Mouse (Mus musculus) lung, postnatal 0 days (tissue): Measurements from ENCODE around the gene Olfr12. TPM values are rescaled to one million over a fixed set of nuclear protein-coding genes. Genes with fewer than 3 reads are reported as not detected.

Source experiments
- ATAC-seq: fragments of 200-750 bp; cut with Nextera tagmentation; 2 replicates; pipeline ENCODE4 v1.8.0; 2017; ENCODE audit warnings: moderate library complexity
- DNase-seq: peaks from one replicate; pipeline ENCODE4 v3.0.0-alpha.2; 2016; ENCODE audit warnings: low spot score
- H3K27ac ChIP-seq: fragments of 300-500 bp; sonication (generic); 2 replicates; pipeline ENCODE4 v1.5.1; 2014; ENCODE audit warnings: antibody characterized with exemption, mild to moderate bottlenecking, low read length, mixed read lengths
- H3K27me3 ChIP-seq: fragments of 300-500 bp; sonication (generic); replicated peaks from 2 replicates; pipeline ENCODE4 v1.6.1; 2014; ENCODE audit warnings: low read length, mixed read lengths; ENCODE audit not compliant: insufficient read depth
- H3K36me3 ChIP-seq: fragments of 300-500 bp; sonication (generic); 2 replicates; pipeline ENCODE4 v1.6.1; 2014; ENCODE audit warnings: low read length, mixed read lengths; ENCODE audit not compliant: insufficient read depth
- H3K4me1 ChIP-seq: fragments of 300-500 bp; sonication (generic); 2 replicates; pipeline ENCODE4 v1.6.1; 2014; ENCODE audit warnings: antibody characterized with exemption, low read depth, low read length, mixed read lengths; ENCODE audit not compliant: insufficient read depth
- H3K4me2 ChIP-seq: fragments of 300-500 bp; sonication (generic); replicated peaks from 2 replicates; pipeline ENCODE4 v1.6.1; 2014; ENCODE audit warnings: low read depth, mild to moderate bottlenecking, low read length, moderate library complexity, mixed read lengths
- H3K4me3 ChIP-seq: fragments of 300-500 bp; sonication (generic); 2 replicates; pipeline ENCODE4 v1.5.1; 2014; ENCODE audit warnings: low read depth, low read length
- H3K9ac ChIP-seq: fragments of 300-500 bp; sonication (generic); replicated peaks from 2 replicates; pipeline ENCODE4 v1.6.1; 2014; ENCODE audit warnings: low read depth, mild to moderate bottlenecking
- H3K9me3 ChIP-seq: fragments of 300-500 bp; sonication (generic); 2 replicates; pipeline ENCODE4 v1.6.1; 2016; ENCODE audit warnings: low read length, mixed read lengths
- CTCF ChIP-seq: IDR thresholded peaks from 2 replicates; pipeline ENCODE4 v1.5.1; 2016; ENCODE audit warnings: antibody characterized with exemption, mild to moderate bottlenecking
- EP300 ChIP-seq: IDR thresholded peaks from 2 replicates; pipeline ENCODE4 v1.6.1; 2016; ENCODE audit warnings: antibody characterized with exemption, mild to moderate bottlenecking, control low read depth
- WGBS: fragments of 180-500 bp; shearing (Covaris S2); extraction: QIAGEN DNeasy Blood & Tissue Kit; methylation state at CpG from one replicate; pipeline ENCODE4 v1.1.7; 2014; 5-methylcytosine and 5-hydroxymethylcytosine counted together
- polyA plus RNA-seq: library from polyadenylated mRNA; unstranded; fragments of >200 nt; fragmentation: Nextera tagmentation; extraction: Ambion mirVana; gene quantifications from 2 replicates; pipeline ENCODE4 v1.2.1, GENCODE M21; 2015

Olfr12 gene
- polyA plus RNA-seq, 1 experiment from 2014 or later, result not detected

GRCm38 (mm10) chr1:92611008-92611407, 6.6 kb upstream of the Olfr12 start:
- Histone ChIP-seq H3K4me3 (no peak overlapping the region), H3K36me3 (no peaks in the 10 kb centered on the region), H3K4me2 (no peak overlapping the region), H3K27me3 (no peaks in the 10 kb centered on the region), H3K9me3 (no peaks in the 10 kb centered on the region), H3K27ac (no peak overlapping the region), H3K4me1 (no peaks in the 10 kb centered on the region), H3K9ac (no peak overlapping the region)
- DNase-seq (peak; percentile 44), ATAC-seq (no peak)
- 2% methylated on average over 5 of the region's 5 CpGs for WGBS
- TF ChIP-seq CTCF, result peak; percentile 85
- TF ChIP-seq EP300, result no peak

- DNase-seq, result no peak
- H3K27ac ChIP-seq, result no peak overlapping the region
- no peaks in the 10 kb centered on the region for H3K27me3 ChIP-seq
- ATAC-seq, result no peak
- no peak overlapping the region for H3K4me3 ChIP-seq
- WGBS, result 53% methylated on average over 4 of the region's 4 CpGs
- H3K9ac ChIP-seq, result no peak overlapping the region
- H3K9me3 ChIP-seq, result no peaks in the 10 kb centered on the region
- TF ChIP-seq EP300 (no peak), CTCF (no peak)
- H3K36me3 ChIP-seq, result no peaks in the 10 kb centered on the region
- no peak overlapping the region for H3K4me2 ChIP-seq
- no peaks in the 10 kb centered on the region for H3K4me1 ChIP-seq
Observed at GRCm38 (mm10) chr1:92613175-92613574, 4.4 kb upstream of the Olfr12 start.

- H3K4me3 ChIP-seq, result no peak overlapping the region
- ATAC-seq (no peak), DNase-seq (peak; percentile 36)
- no peaks in the 10 kb centered on the region for H3K9me3 ChIP-seq
- H3K9ac ChIP-seq, result no peak overlapping the region
- peak; percentile 69 for TF ChIP-seq CTCF
- TF ChIP-seq EP300, result no peak
- no peaks in the 10 kb centered on the region for H3K27me3 ChIP-seq
- no peak overlapping the region for H3K27ac ChIP-seq
- H3K4me1 ChIP-seq, result no peaks in the 10 kb centered on the region
- 11% methylated on average over 1 of the region's 1 CpGs for WGBS
- no peak overlapping the region for H3K4me2 ChIP-seq
- H3K36me3 ChIP-seq, result no peaks in the 10 kb centered on the region
Observed at GRCm38 (mm10) chr1:92614516-92614915, 3.1 kb upstream of the Olfr12 start.

- 74% methylated on average over 1 of the region's 1 CpGs for WGBS
- Histone ChIP-seq H3K4me2 (no peak overlapping the region), H3K27ac (no peak overlapping the region), H3K9me3 (no peaks in the 10 kb centered on the region), H3K9ac (no peak overlapping the region), H3K36me3 (no peaks in the 10 kb centered on the region), H3K4me1 (no peaks in the 10 kb centered on the region), H3K4me3 (no peak overlapping the region), H3K27me3 (no peaks in the 10 kb centered on the region)
- TF ChIP-seq EP300 (no peak), CTCF (no peak)
- DNase-seq (no peak), ATAC-seq (no peak)
Observed at GRCm38 (mm10) chr1:92616046-92616445, 1.5 kb upstream of the Olfr12 start.

- Histone ChIP-seq H3K4me2 (no peak overlapping the region), H3K9ac (no peak overlapping the region), H3K4me3 (no peak overlapping the region), H3K27ac (no peak overlapping the region), H3K4me1 (no peaks in the 10 kb centered on the region), H3K36me3 (no peaks in the 10 kb centered on the region), H3K9me3 (no peaks in the 10 kb centered on the region), H3K27me3 (no peaks in the 10 kb centered on the region)
- DNase-seq, result no peak
- ATAC-seq, result no peak
- WGBS, result 43% methylated on average over 4 of the region's 4 CpGs
- no peak for TF ChIP-seq EP300
Observed at GRCm38 (mm10) chr1:92618360-92618759, 772 bp downstream of the Olfr12 start.

- DNase-seq (no peak), ATAC-seq (no peak)
- Histone ChIP-seq H3K27ac (no peak overlapping the region), H3K4me3 (no peak overlapping the region), H3K9ac (no peak overlapping the region), H3K36me3 (no peaks in the 10 kb centered on the region), H3K9me3 (no peaks in the 10 kb centered on the region), H3K4me2 (no peak overlapping the region), H3K27me3 (no peaks in the 10 kb centered on the region), H3K4me1 (no peaks in the 10 kb centered on the region)
- TF ChIP-seq EP300 (no peak), CTCF (no peak)
- 28% methylated on average over 4 of the region's 4 CpGs for WGBS
Observed at GRCm38 (mm10) chr1:92628227-92628626, 10.6 kb downstream of the Olfr12 start.

GRCm38 (mm10) chr1:92632196-92632595, 14.6 kb downstream of the Olfr12 start:
- no peak overlapping the region for H3K4me2 ChIP-seq
- H3K27me3 ChIP-seq, result no peaks in the 10 kb centered on the region
- ATAC-seq (no peak), DNase-seq (no peak)
- H3K9ac ChIP-seq, result no peak overlapping the region
- H3K9me3 ChIP-seq, result no peaks in the 10 kb centered on the region
- H3K36me3 ChIP-seq, result peaks cover 7% of the 10 kb centered on the region
- TF ChIP-seq EP300 (no peak), CTCF (no peak)
- H3K4me1 ChIP-seq, result no peaks in the 10 kb centered on the region
- H3K4me3 ChIP-seq, result no peak overlapping the region
- H3K27ac ChIP-seq, result no peak overlapping the region
- 63% methylated on average over 5 of the region's 5 CpGs for WGBS
